Mouse (Mus musculus): ENCODE measurements around the gene 4931406P16Rik. TPM values are rescaled to one million over a fixed set of nuclear protein-coding genes. Genes with fewer than 3 reads are reported as not detected.

The 4931406P16Rik gene
- polyA plus RNA-seq, 1 experiment from 2014 or later, result 25.3 TPM

- no peak for ATAC-seq
- no peak overlapping the region for H3K4me3 ChIP-seq (ENCODE audit: low read depth, low read length)
- WGBS, result 93% methylated on average over 10 of the region's 10 CpGs
- no peaks in the 10 kb centered on the region for H3K4me1 ChIP-seq (ENCODE audit: control insufficient read depth, insufficient read depth, low read length)
- no peak overlapping the region for H3K27ac ChIP-seq (ENCODE audit: low read depth, low read length)
- no peaks in the 10 kb centered on the region for H3K27me3 ChIP-seq (replicated peaks; ENCODE audit: control insufficient read depth, insufficient read depth, low read length)
- H3K36me3 ChIP-seq (ENCODE audit: control insufficient read depth, insufficient read depth, low read length), result peaks cover 86% of the 10 kb centered on the region
- DNase-seq (ENCODE audit: low spot score), result no peak
- H3K9ac ChIP-seq (ENCODE audit: low read length), result no peak overlapping the region
- H3K9me3 ChIP-seq (replicated peaks; ENCODE audit: control insufficient read depth, low read length), result no peaks in the 10 kb centered on the region
- no peak overlapping the region for H3K4me2 ChIP-seq (ENCODE audit: low read length)
Measured at GRCm38 (mm10) chr7:34222340-34222739, 91.0 kb downstream of the 4931406P16Rik start.

- WGBS, result 90% methylated on average over 9 of the region's 9 CpGs
- H3K27me3 ChIP-seq (replicated peaks; ENCODE audit: control insufficient read depth, insufficient read depth, low read length), result no peaks in the 10 kb centered on the region
- DNase-seq (ENCODE audit: low spot score) (no peak), ATAC-seq (no peak)
- peaks cover 84% of the 10 kb centered on the region for H3K36me3 ChIP-seq (ENCODE audit: control insufficient read depth, insufficient read depth, low read length)
- no peaks in the 10 kb centered on the region for H3K4me1 ChIP-seq (ENCODE audit: control insufficient read depth, insufficient read depth, low read length)
- no peak overlapping the region for H3K27ac ChIP-seq (ENCODE audit: low read depth, low read length)
- H3K9ac ChIP-seq (ENCODE audit: low read length), result no peak overlapping the region
- no peak overlapping the region for H3K4me2 ChIP-seq (ENCODE audit: low read length)
- H3K9me3 ChIP-seq (replicated peaks; ENCODE audit: control insufficient read depth, low read length), result no peaks in the 10 kb centered on the region
- no peak overlapping the region for H3K4me3 ChIP-seq (ENCODE audit: low read depth, low read length)
Measured at GRCm38 (mm10) chr7:34221594-34222250, 91.6 kb downstream of the 4931406P16Rik start.

- Histone ChIP-seq H3K9ac (ENCODE audit: low read length) (no peak overlapping the region), H3K4me2 (ENCODE audit: low read length) (no peak overlapping the region), H3K27ac (ENCODE audit: low read depth, low read length) (no peak overlapping the region), H3K4me1 (ENCODE audit: control insufficient read depth, insufficient read depth, low read length) (no peaks in the 10 kb centered on the region), H3K9me3 (replicated peaks; ENCODE audit: control insufficient read depth, low read length) (no peaks in the 10 kb centered on the region), H3K4me3 (ENCODE audit: low read depth, low read length) (no peak overlapping the region), H3K27me3 (replicated peaks; ENCODE audit: control insufficient read depth, insufficient read depth, low read length) (no peaks in the 10 kb centered on the region), H3K36me3 (ENCODE audit: control insufficient read depth, insufficient read depth, low read length) (peaks cover 82% of the 10 kb centered on the region)
- DNase-seq (ENCODE audit: low spot score) (no peak), ATAC-seq (no peak)
- WGBS, result 85% methylated on average over 1 of the region's 1 CpGs
Measured at GRCm38 (mm10) chr7:34218496-34218895, 94.9 kb downstream of the 4931406P16Rik start.

- no peaks in the 10 kb centered on the region for H3K27me3 ChIP-seq (replicated peaks; ENCODE audit: control insufficient read depth, insufficient read depth, low read length)
- H3K4me1 ChIP-seq (ENCODE audit: control insufficient read depth, insufficient read depth, low read length), result no peaks in the 10 kb centered on the region
- no peak overlapping the region for H3K9ac ChIP-seq (ENCODE audit: low read length)
- no peaks in the 10 kb centered on the region for H3K9me3 ChIP-seq (replicated peaks; ENCODE audit: control insufficient read depth, low read length)
- WGBS, result 90% methylated on average over 10 of the region's 10 CpGs
- no peak overlapping the region for H3K27ac ChIP-seq (ENCODE audit: low read depth, low read length)
- no peak overlapping the region for H3K4me2 ChIP-seq (ENCODE audit: low read length)
- ATAC-seq, result no peak
- no peak for DNase-seq (ENCODE audit: low spot score)
- H3K4me3 ChIP-seq (ENCODE audit: low read depth, low read length), result no peak overlapping the region
- H3K36me3 ChIP-seq (ENCODE audit: control insufficient read depth, insufficient read depth, low read length), result peaks cover 85% of the 10 kb centered on the region
Measured at GRCm38 (mm10) chr7:34216474-34216873, 96.9 kb downstream of the 4931406P16Rik start.

- 93% methylated on average over 9 of the region's 9 CpGs for WGBS
- H3K4me3 ChIP-seq (ENCODE audit: low read depth, low read length), result no peak overlapping the region
- DNase-seq (ENCODE audit: low spot score) (no peak), ATAC-seq (no peak)
- no peaks in the 10 kb centered on the region for H3K27me3 ChIP-seq (replicated peaks; ENCODE audit: control insufficient read depth, insufficient read depth, low read length)
- no peaks in the 10 kb centered on the region for H3K4me1 ChIP-seq (ENCODE audit: control insufficient read depth, insufficient read depth, low read length)
- peaks cover 90% of the 10 kb centered on the region for H3K36me3 ChIP-seq (ENCODE audit: control insufficient read depth, insufficient read depth, low read length)
- H3K9ac ChIP-seq (ENCODE audit: low read length), result no peak overlapping the region
- H3K27ac ChIP-seq (ENCODE audit: low read depth, low read length), result no peak overlapping the region
- no peaks in the 10 kb centered on the region for H3K9me3 ChIP-seq (replicated peaks; ENCODE audit: control insufficient read depth, low read length)
- no peak overlapping the region for H3K4me2 ChIP-seq (ENCODE audit: low read length)
Measured at GRCm38 (mm10) chr7:34215481-34215880, 97.9 kb downstream of the 4931406P16Rik start.

GRCm38 (mm10) chr7:34214644-34215043, 98.7 kb downstream of the 4931406P16Rik start:
- Histone ChIP-seq H3K4me2 (ENCODE audit: low read length) (no peak overlapping the region), H3K4me1 (ENCODE audit: control insufficient read depth, insufficient read depth, low read length) (no peaks in the 10 kb centered on the region), H3K9me3 (replicated peaks; ENCODE audit: control insufficient read depth, low read length) (no peaks in the 10 kb centered on the region), H3K9ac (ENCODE audit: low read length) (no peak overlapping the region), H3K27ac (ENCODE audit: low read depth, low read length) (no peak overlapping the region), H3K27me3 (replicated peaks; ENCODE audit: control insufficient read depth, insufficient read depth, low read length) (no peaks in the 10 kb centered on the region), H3K4me3 (ENCODE audit: low read depth, low read length) (no peak overlapping the region), H3K36me3 (ENCODE audit: control insufficient read depth, insufficient read depth, low read length) (peaks cover 90% of the 10 kb centered on the region)
- no peak for ATAC-seq
- DNase-seq (ENCODE audit: low spot score), result no peak
- 89% methylated on average over 8 of the region's 8 CpGs for WGBS

- no peaks in the 10 kb centered on the region for H3K9me3 ChIP-seq (replicated peaks; ENCODE audit: control insufficient read depth, low read length)
- no peak overlapping the region for H3K4me3 ChIP-seq (ENCODE audit: low read depth, low read length)
- H3K9ac ChIP-seq (ENCODE audit: low read length), result no peak overlapping the region
- WGBS, result 92% methylated on average over 7 of the region's 7 CpGs
- H3K36me3 ChIP-seq (ENCODE audit: control insufficient read depth, insufficient read depth, low read length), result peaks cover 90% of the 10 kb centered on the region
- no peak overlapping the region for H3K27ac ChIP-seq (ENCODE audit: low read depth, low read length)
- no peaks in the 10 kb centered on the region for H3K4me1 ChIP-seq (ENCODE audit: control insufficient read depth, insufficient read depth, low read length)
- ATAC-seq (no peak), DNase-seq (ENCODE audit: low spot score) (no peak)
- no peak overlapping the region for H3K4me2 ChIP-seq (ENCODE audit: low read length)
- H3K27me3 ChIP-seq (replicated peaks; ENCODE audit: control insufficient read depth, insufficient read depth, low read length), result no peaks in the 10 kb centered on the region
Measured at GRCm38 (mm10) chr7:34213281-34213680, 100.1 kb downstream of the 4931406P16Rik start.

GRCm38 (mm10) chr7:34208027-34208745, 105.2 kb downstream of the 4931406P16Rik start:
- Histone ChIP-seq H3K9me3 (replicated peaks; ENCODE audit: control insufficient read depth, low read length) (no peaks in the 10 kb centered on the region), H3K4me3 (ENCODE audit: low read depth, low read length) (no peak overlapping the region), H3K36me3 (ENCODE audit: control insufficient read depth, insufficient read depth, low read length) (peaks cover 99% of the 10 kb centered on the region), H3K4me1 (ENCODE audit: control insufficient read depth, insufficient read depth, low read length) (no peaks in the 10 kb centered on the region), H3K9ac (ENCODE audit: low read length) (no peak overlapping the region), H3K4me2 (ENCODE audit: low read length) (no peak overlapping the region), H3K27ac (ENCODE audit: low read depth, low read length) (no peak overlapping the region), H3K27me3 (replicated peaks; ENCODE audit: control insufficient read depth, insufficient read depth, low read length) (no peaks in the 10 kb centered on the region)
- ATAC-seq (no peak), DNase-seq (ENCODE audit: low spot score) (no peak)
- WGBS, result 89% methylated on average over 9 of the region's 9 CpGs

GRCm38 (mm10) chr7:34206331-34206730, 107.0 kb downstream of the 4931406P16Rik start:
- 94% methylated on average over 6 of the region's 6 CpGs for WGBS

More at GRCm38 (mm10) chr7:34206331-34206730, 107.0 kb downstream of the 4931406P16Rik start:
- ATAC-seq (no peak), DNase-seq (ENCODE audit: low spot score) (no peak)
- H3K27ac ChIP-seq (ENCODE audit: low read depth, low read length), result no peak overlapping the region
- H3K36me3 ChIP-seq (ENCODE audit: control insufficient read depth, insufficient read depth, low read length), result peaks cover 99% of the 10 kb centered on the region
- no peak overlapping the region for H3K9ac ChIP-seq (ENCODE audit: low read length)
- no peak overlapping the region for H3K4me3 ChIP-seq (ENCODE audit: low read depth, low read length)
- H3K27me3 ChIP-seq (replicated peaks; ENCODE audit: control insufficient read depth, insufficient read depth, low read length), result no peaks in the 10 kb centered on the region
- H3K4me2 ChIP-seq (ENCODE audit: low read length), result no peak overlapping the region
- H3K4me1 ChIP-seq (ENCODE audit: control insufficient read depth, insufficient read depth, low read length), result no peaks in the 10 kb centered on the region
- H3K9me3 ChIP-seq (replicated peaks; ENCODE audit: control insufficient read depth, low read length), result no peaks in the 10 kb centered on the region
